Mouse (Mus musculus): ENCODE results near the gene Pgap3.

The Pgap3 gene

GRCm38 (mm10) chr11:98400161-98400726, at the start of gene Pgap3:
Pgap3 (minus strand) TSS chr11:98400490.
- DNase-seq, result peak; percentile 86

- DNase-seq, result no peak
These were observed 49.1 kb upstream of the Pgap3 start for GRCm38 (mm10) chr11:98449419-98449818.

DNA sequence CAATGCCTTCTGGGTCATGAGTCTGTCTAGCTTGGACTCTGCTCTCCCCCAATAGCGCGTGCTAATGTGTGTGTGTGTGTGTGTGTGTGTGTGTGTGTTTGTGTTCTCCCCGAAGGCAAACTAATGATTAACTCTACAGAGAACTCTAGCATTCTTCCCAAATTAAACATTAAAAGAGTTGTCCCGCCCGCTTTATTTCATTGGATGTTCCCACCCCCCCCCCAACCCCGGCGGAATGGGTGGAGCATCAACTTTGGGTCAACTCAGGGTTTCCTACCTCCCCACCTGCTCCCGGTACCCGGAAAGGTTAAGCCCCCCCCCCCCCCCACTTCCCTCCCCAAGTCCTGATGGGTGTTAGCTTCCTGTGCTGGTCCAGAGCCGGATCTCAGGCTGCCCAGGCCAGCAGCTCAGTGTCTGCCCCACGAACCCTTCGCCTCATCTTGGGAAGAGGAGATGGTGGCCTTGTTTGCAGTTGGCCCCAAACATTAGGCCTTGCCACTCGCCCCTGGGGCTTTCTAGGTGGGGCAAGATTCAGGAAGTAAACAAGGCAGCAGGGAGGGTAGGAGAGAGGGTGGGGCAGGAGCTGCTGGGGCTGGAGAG, 48.0 kb upstream of the Pgap3 start:
- no peak for DNase-seq

- no peak for DNase-seq
These were observed 47.2 kb upstream of the Pgap3 start for GRCm38 (mm10) chr11:98447475-98447834.

DNA sequence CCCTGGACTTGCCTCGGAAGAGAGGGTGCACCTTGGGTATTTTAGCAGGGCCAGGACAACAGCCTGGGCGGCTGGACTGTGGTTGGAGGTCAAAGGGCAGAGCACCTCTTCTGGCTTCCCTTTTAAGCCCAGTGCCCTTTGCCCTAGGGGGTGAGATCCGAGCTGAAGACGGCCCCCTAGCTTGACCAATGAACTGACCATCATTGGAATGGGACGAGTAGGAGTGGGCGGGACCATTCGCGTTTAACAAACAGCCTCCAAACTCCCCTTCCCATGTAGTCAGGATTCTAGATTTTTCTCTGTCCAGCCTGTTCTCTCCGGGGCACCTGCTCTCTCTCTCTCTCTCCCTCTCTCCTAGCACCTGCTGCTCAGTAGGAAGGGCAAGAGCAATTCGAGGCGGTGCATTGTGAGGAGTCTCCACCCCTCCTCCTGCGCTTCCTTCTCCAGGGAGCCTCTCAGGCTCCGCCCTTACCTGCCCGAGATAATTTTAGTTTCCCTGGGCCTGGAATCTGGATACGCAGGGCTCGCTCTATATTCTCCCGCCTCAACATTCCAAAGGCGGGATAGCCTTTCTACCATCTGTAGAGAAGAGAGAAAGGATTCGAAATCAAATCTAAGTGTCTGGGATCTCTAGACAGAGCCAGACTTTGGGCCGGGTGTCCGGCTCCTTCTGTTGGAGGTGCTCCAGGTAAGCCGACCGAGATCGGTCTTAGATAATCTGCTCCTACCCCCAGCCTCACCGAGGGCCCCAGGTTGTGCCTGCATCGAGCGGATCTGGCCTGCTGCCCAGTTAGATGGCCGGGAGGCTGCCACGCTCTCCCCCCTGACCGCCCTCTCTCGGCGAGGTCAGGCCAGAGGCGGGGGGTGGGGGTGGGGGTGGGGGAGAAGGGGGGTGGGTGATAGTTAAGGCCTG, 46.5 kb upstream of the Pgap3 start:
- no peak for DNase-seq

DNA sequence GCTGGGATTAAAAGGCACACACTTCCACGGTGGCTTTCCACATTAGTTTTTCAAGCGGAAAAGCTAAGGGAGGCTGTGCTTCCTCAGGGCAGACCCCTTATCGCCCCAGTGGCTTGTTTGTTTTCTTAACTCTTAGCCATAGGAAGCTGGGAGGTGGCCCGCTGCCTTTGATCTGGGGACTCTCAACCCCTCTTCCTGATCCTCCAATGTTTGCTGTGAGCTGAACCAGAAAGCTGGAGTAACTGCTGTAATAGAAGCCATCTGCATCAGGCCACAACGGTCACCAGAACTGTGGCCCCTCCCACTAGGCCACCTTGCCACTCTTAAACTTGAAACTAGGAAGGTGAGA, 45.9 kb upstream of the Pgap3 start, which contains the start of gene Grb7:
Grb7 (plus strand) TSS at position 182 of the 349 bp plus-strand sequence.
- no peak for DNase-seq

- DNase-seq, result no peak
These were observed 45.4 kb upstream of the Pgap3 start for GRCm38 (mm10) chr11:98445679-98446078.

DNA sequence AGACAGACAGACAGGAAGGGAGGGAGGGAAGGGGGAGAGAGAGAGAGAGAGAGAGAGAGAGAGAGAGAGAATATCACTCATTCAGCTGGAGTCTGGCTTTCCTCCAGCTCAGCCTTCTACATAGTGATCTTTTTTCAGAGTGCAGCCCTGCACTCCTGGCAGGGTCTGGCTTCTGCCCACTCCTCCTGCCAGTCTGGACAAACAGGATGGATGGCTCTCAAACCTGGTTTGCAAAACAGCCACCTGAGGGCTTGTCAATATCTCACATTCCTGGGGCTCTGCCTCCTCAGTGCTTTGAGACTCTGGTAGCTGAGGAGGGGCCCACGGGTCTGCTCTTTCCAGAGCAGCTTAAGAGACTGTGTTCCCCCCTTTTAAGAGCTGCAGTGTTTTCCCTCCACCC, 44.9 kb upstream of the Pgap3 start:
- DNase-seq, result no peak

DNA sequence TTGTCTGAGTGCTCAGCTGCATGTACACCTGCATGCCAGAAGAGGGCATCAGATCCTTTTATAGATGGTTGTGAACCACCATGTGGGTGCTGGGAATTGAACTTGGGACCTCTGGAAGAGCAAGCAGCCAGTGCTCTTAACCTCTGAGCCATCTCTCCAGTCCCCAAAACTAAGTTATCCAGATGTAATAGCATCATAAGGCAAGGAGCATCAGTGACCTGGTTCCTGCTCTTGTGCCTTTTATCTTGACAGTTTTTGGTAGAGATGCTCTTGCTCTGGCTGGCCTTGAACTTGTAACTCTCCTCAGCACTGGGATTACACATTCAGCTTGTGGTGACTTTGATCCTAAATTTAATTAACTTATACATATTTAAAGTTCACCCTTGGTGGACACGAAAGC, 43.4 kb upstream of the Pgap3 start:
- no peak for DNase-seq

DNA sequence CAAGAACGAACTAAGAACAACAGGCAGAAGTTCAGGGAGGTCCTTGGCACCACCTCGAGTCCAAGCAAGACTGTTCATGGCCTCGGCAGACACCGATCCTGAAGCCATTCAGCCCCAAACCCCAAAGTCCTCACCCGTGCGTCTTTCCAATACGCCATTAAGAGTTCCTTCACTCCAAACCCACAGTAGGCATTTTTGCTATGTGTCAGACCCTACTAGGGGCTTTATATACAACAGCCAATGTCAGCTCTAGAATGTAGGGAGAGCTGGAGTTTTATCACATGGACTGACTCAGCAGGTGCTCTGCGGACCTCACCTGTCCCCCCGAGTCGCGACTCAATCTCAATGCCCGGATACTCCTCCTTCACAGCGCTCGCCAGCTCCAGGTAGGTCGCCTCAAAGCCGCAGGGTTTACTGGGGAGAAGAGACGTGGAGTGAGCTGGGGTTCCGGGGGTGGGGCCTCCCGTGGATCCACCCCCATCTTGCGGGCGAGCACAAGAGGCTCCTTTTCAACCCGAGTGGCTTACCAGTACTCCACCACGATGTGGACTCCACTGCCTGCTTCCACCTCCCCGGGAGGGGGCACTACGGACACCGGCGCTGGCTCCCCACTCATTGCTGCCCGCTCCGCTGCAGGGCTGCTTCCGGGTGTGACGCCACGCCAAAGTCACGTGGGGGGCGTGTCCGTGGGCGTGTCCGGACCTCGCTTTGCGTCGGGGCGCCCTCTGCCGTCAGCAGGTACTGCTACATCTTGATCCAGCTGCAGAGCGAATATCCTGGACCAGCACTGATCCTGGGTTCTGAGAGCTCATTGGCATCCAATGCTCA, 38.3 kb upstream of the Pgap3 start, which contains the start of gene Mien1:
Mien1 (minus strand) TSS at position 661 of the 828 bp plus-strand sequence.
- peak; percentile 99 for DNase-seq

- DNase-seq, result no peak
These were observed 37.2 kb upstream of the Pgap3 start for GRCm38 (mm10) chr11:98437441-98437840.

GRCm38 (mm10) chr11:98435723-98436122, 35.4 kb upstream of the Pgap3 start:
- DNase-seq, result no peak

DNA sequence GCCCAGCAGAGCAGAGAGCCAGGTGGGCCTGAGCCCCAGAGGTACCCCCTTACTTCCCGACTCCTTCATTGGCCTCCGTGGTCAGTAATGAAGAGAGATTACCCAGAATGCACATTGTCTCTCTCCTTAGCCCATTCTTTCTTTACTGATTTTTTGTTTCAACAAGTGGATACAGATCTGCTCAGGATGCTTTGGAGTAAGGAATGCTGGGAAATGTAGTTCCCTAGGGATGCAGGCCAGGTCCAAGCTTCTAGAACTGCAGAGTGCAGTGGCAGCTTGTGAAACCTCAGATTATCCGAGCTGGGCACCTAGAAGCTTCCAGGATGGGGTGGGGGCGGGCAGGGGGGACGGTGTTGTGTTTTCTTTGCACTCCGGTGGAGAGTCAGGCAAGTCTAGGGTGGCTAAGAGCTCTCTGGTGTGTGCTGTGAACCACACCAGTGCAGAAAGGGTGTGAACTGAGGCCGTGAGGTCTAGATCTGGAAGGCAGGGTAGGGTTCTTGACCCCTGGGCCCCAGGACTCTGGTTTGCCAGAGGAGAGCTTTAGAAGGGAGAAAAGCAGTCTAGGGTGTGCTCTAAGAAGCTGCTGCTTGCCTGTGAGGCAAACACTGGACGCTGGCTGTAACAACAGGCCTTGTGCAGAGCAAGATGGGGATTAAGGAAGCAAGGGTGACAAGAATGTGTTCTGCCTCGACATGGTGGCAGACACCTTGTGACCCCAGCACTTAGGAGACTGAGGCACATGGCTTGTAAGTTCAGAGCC, 31.6 kb upstream of the Pgap3 start:
- no peak for DNase-seq

DNA sequence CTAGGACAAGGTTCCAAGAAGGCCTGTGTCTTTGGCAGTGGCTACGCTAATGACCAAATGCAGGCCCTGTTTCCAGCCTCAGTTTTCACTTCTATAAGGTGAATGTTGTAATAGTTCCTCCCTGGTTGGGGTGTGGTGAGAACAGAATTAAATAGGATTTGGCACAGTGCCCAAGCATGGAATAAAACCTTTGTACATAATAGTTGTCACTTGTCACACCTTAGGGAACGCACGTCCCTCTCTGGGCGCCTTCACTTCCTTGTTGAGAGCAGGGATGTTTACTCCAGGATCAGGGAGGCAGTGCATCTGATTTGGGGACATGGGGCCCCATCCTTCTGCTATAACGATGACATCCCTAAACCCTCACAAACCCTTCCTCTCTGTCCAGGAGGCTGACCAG, 28.1 kb upstream of the Pgap3 start:
- DNase-seq, result no peak

GRCm38 (mm10) chr11:98426592-98426991, 26.3 kb upstream of the Pgap3 start:
- DNase-seq, result no peak

GRCm38 (mm10) chr11:98418939-98419547, 18.8 kb upstream of the Pgap3 start:
- DNase-seq, result no peak

DNA sequence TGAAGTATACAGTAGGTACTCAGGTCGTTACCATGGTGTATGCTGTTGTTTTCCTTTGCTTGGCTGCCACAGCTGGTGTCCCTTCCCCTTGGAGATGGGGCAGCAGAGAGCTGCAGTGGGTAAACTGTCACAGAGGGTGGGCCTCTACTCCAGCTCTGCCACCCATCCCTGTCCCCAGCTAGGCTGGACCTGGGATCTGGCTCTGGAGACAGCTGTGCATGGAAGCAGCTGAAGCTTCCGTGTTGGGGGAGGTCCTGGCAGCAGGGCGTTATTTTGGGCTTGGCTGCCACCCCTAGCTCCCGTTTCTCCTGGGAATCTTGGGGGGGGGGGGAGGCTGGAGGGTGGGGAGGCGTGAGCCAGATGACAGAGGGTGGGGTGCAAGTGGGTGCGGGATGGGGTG, 18.0 kb upstream of the Pgap3 start:
- DNase-seq, result no peak

- no peak for DNase-seq
These were observed 16.8 kb upstream of the Pgap3 start for GRCm38 (mm10) chr11:98417074-98417473.

DNA sequence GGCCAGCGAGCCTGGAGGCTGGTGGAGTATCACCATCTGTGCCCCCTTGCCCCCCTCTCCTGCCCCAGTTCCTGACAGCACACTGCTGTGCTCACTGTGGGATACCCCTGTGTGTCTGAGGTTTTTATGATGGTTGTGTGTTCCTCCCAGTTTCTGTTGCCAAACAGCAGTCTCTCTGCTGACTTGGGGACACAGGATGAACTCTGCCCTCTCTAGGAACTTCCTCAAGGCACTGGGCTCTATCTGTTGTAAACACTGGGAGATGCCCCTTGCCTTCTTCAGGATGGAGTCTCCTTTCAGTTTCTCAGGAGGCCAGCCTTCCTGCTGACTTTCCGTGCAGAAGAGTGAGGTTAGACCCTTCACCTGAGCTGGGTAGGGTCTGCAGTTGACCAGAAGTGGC, 13.9 kb upstream of the Pgap3 start:
- DNase-seq, result no peak

GRCm38 (mm10) chr11:98413731-98414130, 13.4 kb upstream of the Pgap3 start:
- DNase-seq, result no peak

DNA sequence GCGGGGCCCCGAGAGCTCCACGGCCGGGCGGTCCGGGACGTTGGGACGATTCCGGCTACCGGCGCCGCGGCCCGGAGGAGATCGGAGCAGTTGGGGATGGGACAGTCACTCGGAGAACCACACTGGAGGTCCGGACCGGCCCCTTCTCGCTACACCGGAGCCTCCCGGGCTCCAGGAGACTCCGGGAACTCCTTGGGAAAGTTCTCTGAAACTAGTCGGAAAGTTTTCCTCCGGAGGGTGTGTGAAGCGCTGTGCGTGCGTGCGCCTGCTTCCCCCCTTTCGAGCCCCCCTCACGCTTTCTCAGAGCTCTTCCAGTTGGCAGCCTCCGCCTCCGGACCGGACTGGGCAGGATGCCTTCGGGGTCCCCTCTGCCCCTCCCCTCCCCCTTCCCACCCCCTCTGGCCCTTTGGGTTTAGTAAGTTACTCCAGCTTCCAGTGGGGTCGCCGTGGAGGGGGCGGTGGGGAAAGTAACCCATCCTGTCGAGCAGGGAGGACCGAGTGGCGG, 12.6 kb upstream of the Pgap3 start:
- DNase-seq, result peak; percentile 17

Measured in right cerebral cortex, postnatal 4 days (tissue).